ENCODE assay signal across 8 mouse cellular contexts in genomic region chr11:30885171-30885871, GRCm38 (mm10). TPM values are rescaled to one million over a fixed set of nuclear protein-coding genes. Genes with fewer than 3 reads are reported as not detected.
DNase-seq lines count a peak whose midpoint lies in the region; ATAC-seq and TF ChIP-seq lines count a peak whose summit lies in the region.

Gene Gpr75, plus strand, starts transcription at chr11:30885358.
Gene Asb3, plus strand, starts transcription at chr11:30885416.

- H3K4me3 ChIP-seq in bone marrow macrophage, adult 2 months (ENCODE audit: insufficient read depth, low read length) = peak within 1 kb of the TSS; percentile 28; the same call in 1 of the 2 replicates
- peak within 1 kb of the TSS; percentile 37 for H3K4me3 ChIP-seq in embryonic facial prominence, embryonic 11.5 days (ENCODE audit: low read depth, low read length)
- H3K4me3 ChIP-seq in intestine, embryonic 14.5 days (ENCODE audit: low read depth, low read length) = peak within 1 kb of the TSS; percentile 34

- H3K9me3 ChIP-seq in embryonic facial prominence, embryonic 11.5 days (replicated peaks; ENCODE audit: control insufficient read depth, low read length) = no peaks in the 10 kb centered on the region
- H3K9me3 ChIP-seq in intestine, embryonic 14.5 days (ENCODE audit: control insufficient read depth, low read length) = no peaks in the 10 kb centered on the region

- 4% methylated on average over 41 of the region's 41 CpGs for WGBS in embryonic facial prominence, embryonic 11.5 days
- WGBS in intestine, embryonic 14.5 days = 3% methylated on average over 39 of the region's 41 CpGs

- no peak for TF ChIP-seq CTCF in bone marrow macrophage, adult 2 months (IDR thresholded peaks at IDR 0.05; ENCODE audit: low read depth, low read length)

- H3K27ac ChIP-seq in bone marrow macrophage, adult 2 months (ENCODE audit: insufficient read depth, low read depth, low read length) = no peak within 1 kb of the TSS
- no peak within 1 kb of the TSS for H3K27ac ChIP-seq in embryonic facial prominence, embryonic 11.5 days (replicated peaks; ENCODE audit: low read depth, low read length)
- no peak within 1 kb of the TSS for H3K27ac ChIP-seq in intestine, embryonic 14.5 days (ENCODE audit: low read depth)

- peak within 1 kb of the TSS; percentile 91 for H3K4me2 ChIP-seq in embryonic facial prominence, embryonic 11.5 days (ENCODE audit: low read depth, low read length)
- H3K4me2 ChIP-seq in intestine, embryonic 14.5 days (ENCODE audit: low read length) = peak within 1 kb of the TSS; percentile 88

- H3K36me3 ChIP-seq in embryonic facial prominence, embryonic 11.5 days (replicated peaks; ENCODE audit: control insufficient read depth, insufficient read depth, low read depth, low read length) = no peaks in the 10 kb centered on the region
- H3K36me3 ChIP-seq in intestine, embryonic 14.5 days (ENCODE audit: control insufficient read depth, insufficient read depth, low read length) = no peaks in the 10 kb centered on the region; the same call in 1 of the 2 replicates

- no peak for TF ChIP-seq POLR2A in bone marrow macrophage, adult 2 months (IDR thresholded peaks at IDR 0.05; ENCODE audit: borderline replicate concordance, low read depth, low read length)

- peak; percentile 61 for DNase-seq in embryonic facial prominence, embryonic 11.5 days (ENCODE audit: low spot score)
- peak; percentile 22 for DNase-seq in gastrocnemius, postnatal 36 days
- DNase-seq in intestine, embryonic 14.5 days (ENCODE audit: low spot score) = peak; percentile 75
- DNase-seq in left cerebral cortex, adult 8-10 months (ENCODE audit: low spot score in 2 of 2) = peak; percentile 54 to 63
- DNase-seq in lung, postnatal 36 days = peak; percentile 46
- peak; percentile 83 for DNase-seq in right cerebral cortex, adult 18-20 months

- H3K27me3 ChIP-seq in embryonic facial prominence, embryonic 11.5 days (ENCODE audit: control insufficient read depth, insufficient read depth, low read length) = no peaks in the 10 kb centered on the region
- no peaks in the 10 kb centered on the region for H3K27me3 ChIP-seq in intestine, embryonic 14.5 days (replicated peaks; ENCODE audit: control insufficient read depth, insufficient read depth, low read length)

- intact Hi-C loops in gastrocnemius, postnatal 36 days (cut with DNase I) = no loop called here

- peak within 1 kb of the TSS; percentile 68 for H3K9ac ChIP-seq in embryonic facial prominence, embryonic 11.5 days (replicated peaks; ENCODE audit: low read length)
- peak within 1 kb of the TSS; percentile 22 for H3K9ac ChIP-seq in intestine, embryonic 14.5 days (ENCODE audit: low read length)

- ATAC-seq in embryonic facial prominence, embryonic 11.5 days (replicated peaks; ENCODE audit: insufficient number of reproducible peaks, low FRiP score, low TSS enrichment, low read depth) = peak; percentile 97
- ATAC-seq in intestine, embryonic 14.5 days (replicated peaks; ENCODE audit: low FRiP score, low TSS enrichment, low read depth) = peak; percentile 92
- no peak for ATAC-seq in activated CD4-positive, CD25-positive, alpha-beta regulatory T cell, adult 4 months

- 0 out of 2 replicates have a peak, but pooled peaks cover 2% of the 10 kb centered on the region for H3K4me1 ChIP-seq in bone marrow macrophage, adult 2 months (ENCODE audit: control insufficient read depth, insufficient read depth, low read length)
- no peaks in the 10 kb centered on the region for H3K4me1 ChIP-seq in embryonic facial prominence, embryonic 11.5 days (ENCODE audit: control insufficient read depth, insufficient read depth, low read length)
- H3K4me1 ChIP-seq in intestine, embryonic 14.5 days (replicated peaks; ENCODE audit: control insufficient read depth, insufficient read depth, low read length) = no peaks in the 10 kb centered on the region

RNA-seq across cellular contexts. Expression of gene Gpr75, which starts in this region (rescaled TPM):
- polyA plus RNA-seq in bone marrow macrophage, adult 2 months (2012; ENCODE audit: insufficient read depth, insufficient read length, missing spikeins) = not detected in 2 replicates
- 0.40 and 0.93 TPM in 2 replicates for polyA plus RNA-seq in embryonic facial prominence, embryonic 11.5 days (2014; fragmentation: Nextera tagmentation; extraction: Ambion mirVana)
- under 1 TPM in 1 of 2 experiments, not detected in 1; 0.07 TPM for total RNA-seq in gastrocnemius, postnatal 36 days (2021)
- polyA plus RNA-seq in intestine, embryonic 14.5 days (2014; fragmentation: Nextera tagmentation; extraction: Ambion mirVana) = 0.12 and 0.14 TPM in 2 replicates
- 10 to 100 TPM; 10.4 to 13.3 (median 12.4) TPM for total RNA-seq in left cerebral cortex, adult 8-10 months (2022)
- not detected for polyA plus RNA-seq in activated CD4-positive, CD25-positive, alpha-beta regulatory T cell, adult 4 months (2017; shearing (Covaris generic))

RNA-seq across cellular contexts. Expression of gene Asb3, which starts in this region (rescaled TPM):
- polyA plus RNA-seq in bone marrow macrophage, adult 2 months (2012; ENCODE audit: insufficient read depth, insufficient read length, missing spikeins) = 15.1 and 17.9 TPM in 2 replicates
- polyA plus RNA-seq in embryonic facial prominence, embryonic 11.5 days (2014; fragmentation: Nextera tagmentation; extraction: Ambion mirVana) = 35.3 and 37.7 TPM in 2 replicates
- total RNA-seq in gastrocnemius, postnatal 36 days (2021) = 1 to 10 TPM; 5.5 to 6.7 TPM
- polyA plus RNA-seq in intestine, embryonic 14.5 days (2014; fragmentation: Nextera tagmentation; extraction: Ambion mirVana) = 24.2 and 30.9 TPM in 2 replicates
- total RNA-seq in left cerebral cortex, adult 8-10 months (2022) = 10 to 100 TPM; 19.0 to 21.9 (median 19.8) TPM
- polyA plus RNA-seq in activated CD4-positive, CD25-positive, alpha-beta regulatory T cell, adult 4 months (2017; shearing (Covaris generic)) = 10 to 100 TPM; 59.0 to 69.0 TPM

Comparison
In these comparisons a context has a peak if more than half of its experiments do, and no peak if none do; other contexts are left out.
1. RNA of gene Gpr75 (total RNA-seq): 10.4 to 13.3 TPM in left cerebral cortex, adult 8-10 months; 0.07 TPM in gastrocnemius, postnatal 36 days; every median in the first group is over 10 times any median in the second.
2. DNase-seq: peak in every context shown above with its lines; median percentile 83 in right cerebral cortex, adult 18-20 months; 75 in intestine, embryonic 14.5 days; 61 in embryonic facial prominence, embryonic 11.5 days; 58 in left cerebral cortex, adult 8-10 months; 46 in lung, postnatal 36 days; 22 in gastrocnemius, postnatal 36 days.
3. Peak in every context shown above with its lines, with median percentiles within 50 percentile points of each other: H3K4me3 ChIP-seq.